Mouse (Mus musculus): ENCODE results near the gene Morc3. TPM values are rescaled to one million over a fixed set of nuclear protein-coding genes. Genes with fewer than 3 reads are reported as not detected.

The Morc3 gene
- polyA plus RNA-seq, 2 experiments = 11.8 to 16.4 TPM

- no peak overlapping the region for H3K4me3 ChIP-seq (ENCODE audit: insufficient read depth in 1 of 2, low read depth in 2 of 2, low read length in 2 of 2)
- H3K36me3 ChIP-seq (replicated peaks; ENCODE audit: control insufficient read depth, insufficient read depth, low read depth) = no peaks in the 10 kb centered on the region
- peaks cover 0 to 3% of the 10 kb centered on the region in 2 experiments; a peak in 1 of 4 replicates for H3K4me1 ChIP-seq (replicated peaks; ENCODE audit: control insufficient read depth in 2 of 2, insufficient read depth in 2 of 2, low read length in 1 of 2)
- TF ChIP-seq CTCF (IDR thresholded peaks at IDR 0.05; ENCODE audit: low read depth) (no peak), EP300 (IDR thresholded peaks at IDR 0.05; ENCODE audit: low read depth) (no peak)
- 54% methylated on average over 8 of the region's 8 CpGs for WGBS (ENCODE audit: insufficient replicate concordance)
- DNase-seq (ENCODE audit: low read depth in 3 of 3, low spot score in 3 of 3) = no peak
- no peaks in the 10 kb centered on the region for H3K27me3 ChIP-seq (ENCODE audit: control insufficient read depth, insufficient read depth, low read length)
- no peaks in the 10 kb centered on the region for H3K9me3 ChIP-seq (ENCODE audit: control insufficient read depth, low read length)
- H3K27ac ChIP-seq = no peak overlapping the region
- no peak for ATAC-seq (ENCODE audit: insufficient read depth)
- H3K9ac ChIP-seq (replicated peaks) = no peak overlapping the region
- H3K4me2 ChIP-seq (ENCODE audit: low read depth) = no peak overlapping the region
Measured at GRCm38 (mm10) chr16:93918679-93919060, 86.7 kb downstream of the Morc3 start.

- Histone ChIP-seq H3K9me3 (ENCODE audit: control insufficient read depth, low read length) (no peaks in the 10 kb centered on the region), H3K27me3 (ENCODE audit: control insufficient read depth, insufficient read depth, low read length) (no peaks in the 10 kb centered on the region), H3K36me3 (replicated peaks; ENCODE audit: control insufficient read depth, insufficient read depth, low read depth) (no peaks in the 10 kb centered on the region), H3K4me2 (ENCODE audit: low read depth) (no peak overlapping the region), H3K4me1 (replicated peaks; ENCODE audit: control insufficient read depth in 2 of 2, insufficient read depth in 2 of 2, low read length in 1 of 2) (peaks cover 0 to 3% of the 10 kb centered on the region in 2 experiments; a peak in 1 of 4 replicates), H3K9ac (replicated peaks) (no peak overlapping the region), H3K27ac (no peak overlapping the region), H3K4me3 (ENCODE audit: insufficient read depth in 1 of 2, low read depth in 2 of 2, low read length in 2 of 2) (no peak overlapping the region)
- ATAC-seq (ENCODE audit: insufficient read depth) (no peak), DNase-seq (ENCODE audit: low read depth in 3 of 3, low spot score in 3 of 3) (no peak)
- TF ChIP-seq EP300 (IDR thresholded peaks at IDR 0.05; ENCODE audit: low read depth) (no peak), CTCF (IDR thresholded peaks at IDR 0.05; ENCODE audit: low read depth) (no peak)
- 71% methylated on average over 20 of the region's 20 CpGs for WGBS (ENCODE audit: insufficient replicate concordance)
Measured at GRCm38 (mm10) chr16:93919189-93919588, 87.3 kb downstream of the Morc3 start.

- Histone ChIP-seq H3K27ac (no peak overlapping the region), H3K9me3 (ENCODE audit: control insufficient read depth, low read length) (no peaks in the 10 kb centered on the region), H3K4me2 (ENCODE audit: low read depth) (no peak overlapping the region), H3K9ac (replicated peaks) (no peak overlapping the region), H3K4me3 (ENCODE audit: insufficient read depth in 1 of 2, low read depth in 2 of 2, low read length in 2 of 2) (no peak overlapping the region), H3K36me3 (replicated peaks; ENCODE audit: control insufficient read depth, insufficient read depth, low read depth) (no peaks in the 10 kb centered on the region), H3K4me1 (replicated peaks; ENCODE audit: control insufficient read depth in 2 of 2, insufficient read depth in 2 of 2, low read length in 1 of 2) (peaks cover 0 to 4% of the 10 kb centered on the region in 2 experiments; a peak in 1 of 4 replicates), H3K27me3 (ENCODE audit: control insufficient read depth, insufficient read depth, low read length) (no peaks in the 10 kb centered on the region)
- DNase-seq (ENCODE audit: low read depth in 3 of 3, low spot score in 3 of 3) (no peak), ATAC-seq (ENCODE audit: insufficient read depth) (no peak)
- WGBS (ENCODE audit: insufficient replicate concordance) = 61% methylated on average over 4 of the region's 4 CpGs
- TF ChIP-seq EP300 (IDR thresholded peaks at IDR 0.05; ENCODE audit: low read depth) (no peak), CTCF (IDR thresholded peaks at IDR 0.05; ENCODE audit: low read depth) (no peak)
Measured at GRCm38 (mm10) chr16:93920673-93921072, 88.8 kb downstream of the Morc3 start.

GRCm38 (mm10) chr16:93922835-93923389, 91.0 kb downstream of the Morc3 start:
- H3K27ac ChIP-seq = no peak overlapping the region
- peaks cover 0 to 4% of the 10 kb centered on the region in 2 experiments; a peak in 1 of 4 replicates for H3K4me1 ChIP-seq (replicated peaks; ENCODE audit: control insufficient read depth in 2 of 2, insufficient read depth in 2 of 2, low read length in 1 of 2)
- H3K4me3 ChIP-seq (ENCODE audit: insufficient read depth in 1 of 2, low read depth in 2 of 2, low read length in 2 of 2) = no peak overlapping the region
- DNase-seq (ENCODE audit: low read depth in 3 of 3, low spot score in 3 of 3) (no peak), ATAC-seq (ENCODE audit: insufficient read depth) (no peak)
- no peaks in the 10 kb centered on the region for H3K27me3 ChIP-seq (ENCODE audit: control insufficient read depth, insufficient read depth, low read length)
- no peaks in the 10 kb centered on the region for H3K9me3 ChIP-seq (ENCODE audit: control insufficient read depth, low read length)
- H3K9ac ChIP-seq (replicated peaks) = no peak overlapping the region
- H3K4me2 ChIP-seq (ENCODE audit: low read depth) = no peak overlapping the region
- TF ChIP-seq CTCF (IDR thresholded peaks at IDR 0.05; ENCODE audit: low read depth) (no peak), EP300 (IDR thresholded peaks at IDR 0.05; ENCODE audit: low read depth) (no peak)
- 58% methylated on average over 5 of the region's 5 CpGs for WGBS (ENCODE audit: insufficient replicate concordance)
- H3K36me3 ChIP-seq (replicated peaks; ENCODE audit: control insufficient read depth, insufficient read depth, low read depth) = no peaks in the 10 kb centered on the region

DNA sequence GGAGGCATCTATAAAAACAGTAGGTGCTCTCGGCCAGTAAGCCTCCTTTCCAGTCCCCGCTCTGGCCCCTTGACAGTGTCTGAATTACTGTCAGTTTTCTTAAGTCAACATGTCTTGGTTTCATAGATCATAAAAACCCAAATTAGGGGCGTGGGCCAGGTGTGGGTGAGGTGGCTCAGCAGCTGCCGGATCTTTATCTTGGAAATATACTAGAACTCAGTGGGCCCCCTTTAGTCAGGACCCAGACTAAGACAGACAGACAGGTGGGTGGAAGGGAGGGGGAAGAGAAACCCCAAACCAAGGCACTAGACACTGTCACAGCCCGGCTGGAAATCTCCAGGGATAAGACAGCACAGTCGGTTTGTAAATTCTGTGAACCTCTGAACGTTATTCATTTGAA, 91.9 kb downstream of the Morc3 start:
- Histone ChIP-seq H3K36me3 (replicated peaks; ENCODE audit: control insufficient read depth, insufficient read depth, low read depth) (no peaks in the 10 kb centered on the region), H3K27ac (no peak overlapping the region), H3K9ac (replicated peaks) (no peak overlapping the region), H3K27me3 (ENCODE audit: control insufficient read depth, insufficient read depth, low read length) (no peaks in the 10 kb centered on the region), H3K9me3 (ENCODE audit: control insufficient read depth, low read length) (no peaks in the 10 kb centered on the region), H3K4me1 (replicated peaks; ENCODE audit: control insufficient read depth in 2 of 2, insufficient read depth in 2 of 2, low read length in 1 of 2) (0 out of 4 replicates have a peak, but pooled peaks cover 0 to 2% of the 10 kb centered on the region in 2 experiments), H3K4me3 (ENCODE audit: insufficient read depth in 1 of 2, low read depth in 2 of 2, low read length in 2 of 2) (no peak overlapping the region), H3K4me2 (ENCODE audit: low read depth) (no peak overlapping the region)
- ATAC-seq (ENCODE audit: insufficient read depth) = no peak
- 62% methylated on average over 7 of the region's 7 CpGs for WGBS (ENCODE audit: insufficient replicate concordance)
- TF ChIP-seq EP300 (IDR thresholded peaks at IDR 0.05; ENCODE audit: low read depth) (no peak), CTCF (IDR thresholded peaks at IDR 0.05; ENCODE audit: low read depth) (no peak)
- DNase-seq (ENCODE audit: low read depth in 3 of 3, low spot score in 3 of 3) = no peak

Other genes with a start within 250 kb of the Morc3 start
- gene Setd4, start 228.1 kb upstream of the Morc3 start, polyA plus RNA-seq (2012; rRNA removed) = 3.6 and 4.1 TPM in 2 replicates
- 3.6 and 4.0 TPM in 2 replicates for gene Setd4, start 228.1 kb upstream of the Morc3 start, polyA plus RNA-seq (2014; fragmentation: Nextera tagmentation; extraction: Ambion mirVana)
- 15.0 and 19.3 TPM in 2 replicates for gene Cbr1, start 226.3 kb upstream of the Morc3 start, polyA plus RNA-seq (2012; rRNA removed)
- gene Cbr1, start 226.3 kb upstream of the Morc3 start, polyA plus RNA-seq (2014; fragmentation: Nextera tagmentation; extraction: Ambion mirVana) = 15.2 and 16.9 TPM in 2 replicates
- gene Gm5678, start 204.0 kb upstream of the Morc3 start, polyA plus RNA-seq (2012; rRNA removed) = not detected in 2 replicates
- gene Gm5678, start 204.0 kb upstream of the Morc3 start, polyA plus RNA-seq (2014; fragmentation: Nextera tagmentation; extraction: Ambion mirVana) = not detected in 2 replicates
- gene Cbr3, start 148.9 kb upstream of the Morc3 start, polyA plus RNA-seq (2012; rRNA removed) = 0.32 TPM in 2 replicates
- 0.24 and 0.28 TPM in 2 replicates for gene Cbr3, start 148.9 kb upstream of the Morc3 start, polyA plus RNA-seq (2014; fragmentation: Nextera tagmentation; extraction: Ambion mirVana)
- gene Dop1b, start 120.2 kb upstream of the Morc3 start, polyA plus RNA-seq (2012; rRNA removed) = 11.8 and 13.4 TPM in 2 replicates
- gene Dop1b, start 120.2 kb upstream of the Morc3 start, polyA plus RNA-seq (2014; fragmentation: Nextera tagmentation; extraction: Ambion mirVana) = 11.6 and 14.4 TPM in 2 replicates
- 22.8 and 24.3 TPM in 2 replicates for gene Chaf1b, start 51.8 kb downstream of the Morc3 start, polyA plus RNA-seq (2012; rRNA removed)
- 55.0 and 56.2 TPM in 2 replicates for gene Chaf1b, start 51.8 kb downstream of the Morc3 start, polyA plus RNA-seq (2014; fragmentation: Nextera tagmentation; extraction: Ambion mirVana)
- gene Cldn14, start 176.7 kb downstream of the Morc3 start, polyA plus RNA-seq (2012; rRNA removed) = 1.0 and 1.2 TPM in 2 replicates
- 1.2 and 2.3 TPM in 2 replicates for gene Cldn14, start 176.7 kb downstream of the Morc3 start, polyA plus RNA-seq (2014; fragmentation: Nextera tagmentation; extraction: Ambion mirVana)

Measured in liver, embryonic 14.5 days (tissue).